Mouse (Mus musculus) lung, embryonic 16.5 days (tissue): ENCODE results near the gene Hoxc5. TPM values are rescaled to one million over a fixed set of nuclear protein-coding genes. Genes with fewer than 3 reads are reported as not detected.

Experiments used
- ATAC-seq: fragments of 200-750 bp; cut with Nextera tagmentation; 2 replicates; pipeline ENCODE4 v1.8.0; 2017; ENCODE audit warnings: low read depth, mild to moderate bottlenecking, moderate library complexity
- H3K27ac ChIP-seq: fragments of 300-500 bp; sonication (generic); 2 replicates; pipeline ENCODE4 v1.5.1; 2014; ENCODE audit warnings: mild to moderate bottlenecking, control low read depth, low read length
- H3K27me3 ChIP-seq: fragments of 300-500 bp; sonication (generic); 2 replicates; pipeline ENCODE4 v1.6.1; 2014; ENCODE audit warnings: low read depth, low read length, mixed read lengths; ENCODE audit not compliant: control insufficient read depth, insufficient read depth
- H3K36me3 ChIP-seq: fragments of 300-500 bp; sonication (generic); 2 replicates; pipeline ENCODE4 v1.6.1; 2014; ENCODE audit warnings: low read length; ENCODE audit not compliant: control insufficient read depth, insufficient read depth
- H3K4me1 ChIP-seq: fragments of 300-500 bp; sonication (generic); replicated peaks from 2 replicates; pipeline ENCODE4 v1.6.1; 2014; ENCODE audit warnings: low read length, mixed read lengths; ENCODE audit not compliant: control insufficient read depth, insufficient read depth
- H3K4me2 ChIP-seq: fragments of 300-500 bp; sonication (generic); 2 replicates; pipeline ENCODE4 v1.6.1; 2014; ENCODE audit warnings: low read depth, low read length, control low read depth
- H3K4me3 ChIP-seq: fragments of 300-500 bp; sonication (generic); 2 replicates; pipeline ENCODE4 v1.5.1; 2014; ENCODE audit warnings: mild to moderate bottlenecking, low read length, control low read depth
- H3K9ac ChIP-seq: fragments of 300-500 bp; sonication (generic); 2 replicates; pipeline ENCODE4 v1.6.1; 2014; ENCODE audit warnings: low read length, control low read depth
- H3K9me3 ChIP-seq: fragments of 300-500 bp; sonication (generic); 2 replicates; pipeline ENCODE4 v1.6.1; 2016; ENCODE audit warnings: low read length; ENCODE audit not compliant: control insufficient read depth
- WGBS: fragments of 180-500 bp; shearing (Covaris S2); extraction: QIAGEN DNeasy Blood & Tissue Kit; methylation state at CpG from one replicate; pipeline ENCODE4 v1.1.7; 2014; 5-methylcytosine and 5-hydroxymethylcytosine counted together
- polyA plus RNA-seq: library from polyadenylated mRNA; unstranded; fragments of >200 nt; fragmentation: Nextera tagmentation; extraction: Ambion mirVana; gene quantifications from 2 replicates; pipeline ENCODE4 v1.2.1, GENCODE M21; 2015

Gene Hoxc5
- polyA plus RNA-seq, 1 experiment from 2014 or later: 0.31 TPM

DNA sequence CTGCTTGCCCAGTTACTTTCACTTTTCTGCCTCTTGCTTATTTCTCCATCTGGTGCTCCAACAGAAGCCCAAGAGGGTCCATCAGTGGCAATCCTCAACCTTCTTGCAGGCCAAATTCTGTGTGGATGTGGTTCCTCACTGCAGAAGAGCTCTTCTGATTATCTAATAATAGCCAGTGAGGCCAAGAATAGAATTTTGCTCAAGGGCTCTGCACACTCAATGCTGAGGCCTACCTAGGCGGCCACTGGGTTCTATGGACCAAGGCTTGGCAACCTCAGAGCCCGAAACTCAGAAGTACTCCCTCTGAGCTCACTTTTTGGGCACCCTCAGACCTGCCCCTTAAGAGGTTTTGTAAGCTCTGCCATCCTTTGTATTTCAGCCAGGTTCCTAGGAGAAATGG, 34.1 kb downstream of the Hoxc5 start:
- Histone ChIP-seq H3K27me3 (peaks cover 95% of the 10 kb centered on the region), H3K4me3 (no peak overlapping the region), H3K9me3 (no peaks in the 10 kb centered on the region), H3K9ac (no peak overlapping the region), H3K36me3 (no peaks in the 10 kb centered on the region), H3K27ac (no peak overlapping the region), H3K4me1 (no peaks in the 10 kb centered on the region; the same call in 1 of the 2 replicates), H3K4me2 (no peak overlapping the region)
- 24% methylated on average over 2 of the region's 2 CpGs for WGBS
- no peak for ATAC-seq

DNA sequence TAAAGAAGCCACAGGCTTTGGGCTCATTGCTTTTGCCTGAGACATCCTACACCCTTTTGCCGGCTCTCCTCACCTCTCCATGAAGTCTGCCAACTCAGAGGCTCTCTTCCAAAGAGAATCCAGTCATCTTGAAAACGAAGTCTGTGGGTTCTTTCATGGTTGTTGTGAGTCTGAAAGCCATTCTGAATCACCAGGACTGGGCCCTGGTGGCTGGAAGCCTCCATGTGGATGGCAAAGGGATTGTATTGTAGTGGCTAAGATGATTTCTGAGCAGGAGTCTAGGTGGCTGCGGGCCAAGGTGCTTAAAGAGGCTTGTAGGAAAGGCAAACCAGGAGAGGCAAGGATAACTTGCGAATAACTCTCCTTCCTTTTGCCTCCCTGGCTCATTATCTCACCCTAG, 34.9 kb downstream of the Hoxc5 start:
- no peaks in the 10 kb centered on the region for H3K36me3 ChIP-seq
- WGBS: 22% methylated on average over 4 of the region's 4 CpGs
- H3K9ac ChIP-seq: no peak overlapping the region
- H3K4me2 ChIP-seq: no peak overlapping the region
- no peaks in the 10 kb centered on the region for H3K9me3 ChIP-seq
- H3K4me1 ChIP-seq: no peaks in the 10 kb centered on the region; the same call in 1 of the 2 replicates
- no peak for ATAC-seq
- H3K27me3 ChIP-seq: peaks cover 96% of the 10 kb centered on the region
- no peak overlapping the region for H3K27ac ChIP-seq
- no peak overlapping the region for H3K4me3 ChIP-seq

DNA sequence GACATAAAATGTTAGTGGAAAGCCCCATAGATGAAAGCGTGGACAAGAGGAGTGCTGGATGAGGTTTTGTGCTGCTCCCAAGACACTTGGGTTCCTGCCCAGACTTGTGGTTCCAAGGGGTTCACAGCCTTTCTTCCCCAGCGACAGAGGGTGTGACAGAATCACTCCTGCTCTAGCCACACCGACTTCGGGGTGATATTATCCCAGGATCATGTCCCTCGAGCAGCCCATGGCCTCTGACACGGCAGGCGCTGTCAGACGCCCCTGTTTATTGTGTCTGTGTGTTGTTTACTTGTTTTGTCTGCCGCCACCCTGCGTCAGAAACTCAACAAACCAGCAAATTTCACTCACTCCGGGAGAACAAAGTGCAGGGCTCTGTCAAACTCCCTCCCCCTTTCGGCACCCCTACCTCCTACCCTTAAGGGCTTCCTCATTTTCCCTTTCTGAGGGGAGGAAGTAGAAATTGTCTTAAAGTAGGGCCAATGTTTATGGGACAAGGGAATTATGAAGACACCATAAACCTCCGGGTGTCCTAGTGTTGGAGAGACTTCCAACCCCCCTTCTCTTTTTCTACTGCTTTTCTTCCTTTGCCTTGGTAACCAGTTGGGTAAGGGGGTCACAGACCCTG, 35.7 kb downstream of the Hoxc5 start:
- H3K27me3 ChIP-seq: peaks cover 98% of the 10 kb centered on the region
- H3K9me3 ChIP-seq: no peaks in the 10 kb centered on the region
- no peak for ATAC-seq
- WGBS: 6% methylated on average over 13 of the region's 13 CpGs
- no peak overlapping the region for H3K4me3 ChIP-seq
- H3K4me1 ChIP-seq: no peaks in the 10 kb centered on the region; the same call in 1 of the 2 replicates
- no peak overlapping the region for H3K27ac ChIP-seq
- H3K4me2 ChIP-seq: no peak overlapping the region
- no peaks in the 10 kb centered on the region for H3K36me3 ChIP-seq
- no peak overlapping the region for H3K9ac ChIP-seq

DNA sequence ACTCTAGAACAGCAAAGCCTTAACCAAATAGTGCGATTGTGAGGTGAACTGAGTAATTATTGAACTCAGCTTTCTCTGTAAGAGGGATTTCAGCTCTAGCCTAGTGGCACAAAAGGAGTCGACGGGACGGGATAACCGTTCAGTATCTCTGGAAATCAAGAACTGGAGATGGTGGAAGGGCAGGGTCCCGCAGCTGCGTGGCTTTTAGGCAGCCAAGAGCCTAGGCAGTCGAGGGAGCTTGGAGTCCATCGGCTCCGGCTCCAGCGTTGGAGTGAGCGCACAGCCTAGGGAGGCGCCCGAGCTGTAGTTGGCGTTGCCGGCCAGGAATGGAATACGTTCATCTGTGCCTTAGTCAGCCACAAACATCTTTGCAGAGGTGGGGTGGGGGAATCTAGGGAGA, 38.1 kb downstream of the Hoxc5 start:
- Histone ChIP-seq H3K9ac (no peak overlapping the region), H3K4me3 (no peak overlapping the region), H3K9me3 (no peaks in the 10 kb centered on the region), H3K27me3 (peaks cover 98% of the 10 kb centered on the region), H3K27ac (no peak overlapping the region), H3K36me3 (no peaks in the 10 kb centered on the region), H3K4me1 (no peaks in the 10 kb centered on the region), H3K4me2 (no peak overlapping the region)
- ATAC-seq: no peak
- WGBS: under 1% methylated on average over 17 of the region's 17 CpGs

- WGBS: 7% methylated on average over 5 of the region's 5 CpGs
- H3K36me3 ChIP-seq: no peaks in the 10 kb centered on the region
- H3K4me1 ChIP-seq: no peaks in the 10 kb centered on the region
- no peak for ATAC-seq
- H3K9me3 ChIP-seq: no peaks in the 10 kb centered on the region
- no peak overlapping the region for H3K4me2 ChIP-seq
- peaks cover 98% of the 10 kb centered on the region for H3K27me3 ChIP-seq
- no peak overlapping the region for H3K4me3 ChIP-seq
- no peak overlapping the region for H3K9ac ChIP-seq
- H3K27ac ChIP-seq: no peak overlapping the region
Measured at GRCm38 (mm10) chr15:103005797-103006196, 38.6 kb downstream of the Hoxc5 start.

- no peak for ATAC-seq
Measured at GRCm38 (mm10) chr15:103006326-103006725, 39.1 kb downstream of the Hoxc5 start.

GRCm38 (mm10) chr15:103009265-103010111, 42.2 kb downstream of the Hoxc5 start:
- no peak overlapping the region for H3K4me2 ChIP-seq
- no peaks in the 10 kb centered on the region for H3K36me3 ChIP-seq
- no peak overlapping the region for H3K27ac ChIP-seq
- peaks cover 97% of the 10 kb centered on the region for H3K27me3 ChIP-seq
- no peak overlapping the region for H3K9ac ChIP-seq
- WGBS: 3% methylated on average over 27 of the region's 27 CpGs
- ATAC-seq: no peak
- no peaks in the 10 kb centered on the region for H3K9me3 ChIP-seq
- H3K4me3 ChIP-seq: no peak overlapping the region
- H3K4me1 ChIP-seq: no peaks in the 10 kb centered on the region

More at GRCm38 (mm10) chr15:103006326-103006725, 39.1 kb downstream of the Hoxc5 start:
- H3K9ac ChIP-seq: no peak overlapping the region
- WGBS: 23% methylated on average over 1 of the region's 1 CpGs
- H3K4me1 ChIP-seq: no peaks in the 10 kb centered on the region
- H3K27me3 ChIP-seq: peaks cover 98% of the 10 kb centered on the region
- no peak overlapping the region for H3K4me2 ChIP-seq
- H3K27ac ChIP-seq: no peak overlapping the region
- H3K36me3 ChIP-seq: no peaks in the 10 kb centered on the region
- H3K9me3 ChIP-seq: no peaks in the 10 kb centered on the region
- H3K4me3 ChIP-seq: no peak overlapping the region

- Histone ChIP-seq H3K27ac (no peak overlapping the region), H3K36me3 (no peaks in the 10 kb centered on the region), H3K4me2 (no peak overlapping the region), H3K27me3 (peaks cover 97% of the 10 kb centered on the region), H3K4me1 (no peaks in the 10 kb centered on the region), H3K4me3 (no peak overlapping the region), H3K9ac (no peak overlapping the region), H3K9me3 (no peaks in the 10 kb centered on the region)
- 3% methylated on average over 31 of the region's 31 CpGs for WGBS
- ATAC-seq: no peak
Measured at GRCm38 (mm10) chr15:103010112-103010846, 43.0 kb downstream of the Hoxc5 start.
